8 mouse cellular contexts compared by ENCODE assay signal in genomic region chr14:21499631-21500153, GRCm38 (mm10). TPM values are rescaled to one million over a fixed set of nuclear protein-coding genes. Genes with fewer than 3 reads are reported as not detected.
DNase-seq lines count a peak whose midpoint lies in the region; ATAC-seq lines count a peak whose summit lies in the region.

No protein-coding gene starts in this region.

- peak overlapping the region; percentile 98 for H3K9ac ChIP-seq in forebrain, embryonic 13.5 days
- H3K9ac ChIP-seq in hindbrain, embryonic 12.5 days, result peak overlapping the region; percentile 94
- peak overlapping the region; percentile 97 for H3K9ac ChIP-seq in limb, embryonic 12.5 days (replicated peaks)
- peak overlapping the region; percentile 94 for H3K9ac ChIP-seq in midbrain, embryonic 14.5 days (replicated peaks; ENCODE audit: low read length)

- ATAC-seq in cerebellum, adult (ENCODE audit: insufficient number of reproducible peaks, low FRiP score, low TSS enrichment), result peak; percentile 24
- ATAC-seq in forebrain, embryonic 13.5 days, result peak; percentile 35
- peak; percentile 17; the same call in 1 of the 2 replicates for ATAC-seq in hindbrain, embryonic 12.5 days (ENCODE audit: low FRiP score)
- ATAC-seq in limb, embryonic 12.5 days (ENCODE audit: insufficient number of reproducible peaks, insufficient read depth, low FRiP score, low TSS enrichment, low read depth), result peak; percentile 8; the same call in 1 of the 2 replicates
- ATAC-seq in midbrain, embryonic 14.5 days (ENCODE audit: low FRiP score, low TSS enrichment), result peak; percentile 40

- H3K27me3 ChIP-seq in forebrain, embryonic 13.5 days, result no peaks in the 10 kb centered on the region
- no peaks in the 10 kb centered on the region for H3K27me3 ChIP-seq in hindbrain, embryonic 12.5 days
- no peaks in the 10 kb centered on the region for H3K27me3 ChIP-seq in limb, embryonic 12.5 days
- no peaks in the 10 kb centered on the region for H3K27me3 ChIP-seq in midbrain, embryonic 14.5 days (ENCODE audit: control insufficient read depth, insufficient read depth, low read length)

- peak overlapping the region; percentile 87 for H3K4me2 ChIP-seq in forebrain, embryonic 13.5 days
- H3K4me2 ChIP-seq in hindbrain, embryonic 12.5 days (replicated peaks), result peak overlapping the region; percentile 72
- peak overlapping the region; percentile 73 for H3K4me2 ChIP-seq in limb, embryonic 12.5 days
- H3K4me2 ChIP-seq in midbrain, embryonic 14.5 days (ENCODE audit: low read length), result peak overlapping the region; percentile 81

- under 1% methylated on average over 53 of the region's 57 CpGs for WGBS in forebrain, embryonic 13.5 days
- WGBS in hindbrain, embryonic 12.5 days, result under 1% methylated on average over 44 of the region's 57 CpGs
- WGBS in limb, embryonic 12.5 days, result 1% methylated on average over 48 of the region's 57 CpGs
- 2% methylated on average over 55 of the region's 57 CpGs for WGBS in midbrain, embryonic 14.5 days

- H3K4me3 ChIP-seq in forebrain, embryonic 13.5 days, result peak overlapping the region; percentile 92
- H3K4me3 ChIP-seq in hindbrain, embryonic 12.5 days, result peak overlapping the region; percentile 93
- peak overlapping the region; percentile 88 for H3K4me3 ChIP-seq in limb, embryonic 12.5 days (replicated peaks)
- H3K4me3 ChIP-seq in midbrain, embryonic 14.5 days (replicated peaks; ENCODE audit: low read depth, low read length), result peak overlapping the region; percentile 84

- H3K4me1 ChIP-seq in forebrain, embryonic 13.5 days, result peaks cover 52% of the 10 kb centered on the region
- peaks cover 25% of the 10 kb centered on the region for H3K4me1 ChIP-seq in hindbrain, embryonic 12.5 days
- H3K4me1 ChIP-seq in limb, embryonic 12.5 days (replicated peaks), result peaks cover 54% of the 10 kb centered on the region
- peaks cover 21% of the 10 kb centered on the region for H3K4me1 ChIP-seq in midbrain, embryonic 14.5 days (ENCODE audit: control insufficient read depth, insufficient read depth, low read length)

- no peaks in the 10 kb centered on the region for H3K9me3 ChIP-seq in forebrain, embryonic 13.5 days (replicated peaks)
- no peaks in the 10 kb centered on the region for H3K9me3 ChIP-seq in hindbrain, embryonic 12.5 days (replicated peaks)
- H3K9me3 ChIP-seq in limb, embryonic 12.5 days, result peaks cover 3% of the 10 kb centered on the region; the same call in 1 of the 2 replicates
- no peaks in the 10 kb centered on the region for H3K9me3 ChIP-seq in midbrain, embryonic 14.5 days (ENCODE audit: control insufficient read depth, low read length)

- no peaks in the 10 kb centered on the region for H3K36me3 ChIP-seq in forebrain, embryonic 13.5 days (ENCODE audit: poor library complexity, severe bottlenecking)
- H3K36me3 ChIP-seq in hindbrain, embryonic 12.5 days, result no peaks in the 10 kb centered on the region
- no peaks in the 10 kb centered on the region for H3K36me3 ChIP-seq in limb, embryonic 12.5 days
- no peaks in the 10 kb centered on the region for H3K36me3 ChIP-seq in midbrain, embryonic 14.5 days (ENCODE audit: control insufficient read depth, insufficient read depth, low read length)

- H3K27ac ChIP-seq in forebrain, embryonic 13.5 days, result peak overlapping the region; percentile 100
- peak overlapping the region; percentile 99 for H3K27ac ChIP-seq in hindbrain, embryonic 12.5 days
- peak overlapping the region; percentile 100 for H3K27ac ChIP-seq in limb, embryonic 12.5 days
- H3K27ac ChIP-seq in midbrain, embryonic 14.5 days (replicated peaks; ENCODE audit: low read depth, low read length), result peak overlapping the region; percentile 99

- no peak for DNase-seq in cerebellum, adult 8-10 months
- DNase-seq in adrenal gland, adult 18-20 months (ENCODE audit: low spot score in 2 of 2), result peak; percentile 74 to 76
- peak; percentile 85 for DNase-seq in midbrain, embryonic 14.5 days
- DNase-seq in spleen, postnatal 10 days (ENCODE audit: low spot score in 2 of 2), result peak; percentile 65 to 70

RNA-seq across cellular contexts. Expression of gene Kat6b, which starts 18.5 kb away (rescaled TPM):
- total RNA-seq in adrenal gland, adult 18-20 months (2021), result 10 to 100 TPM; 31.3 to 32.2 TPM
- 33.0 and 34.1 TPM in 2 replicates for polyA plus RNA-seq in forebrain, embryonic 13.5 days (2015; fragmentation: Nextera tagmentation; extraction: Ambion mirVana)
- 27.1 and 27.5 TPM in 2 replicates for polyA plus RNA-seq in hindbrain, embryonic 12.5 days (2016; fragmentation: Nextera tagmentation; extraction: Ambion mirVana)
- polyA plus RNA-seq in limb, embryonic 12.5 days (2016; fragmentation: Nextera tagmentation; extraction: Ambion mirVana), result 30.9 and 31.3 TPM in 2 replicates
- polyA plus RNA-seq in midbrain, embryonic 14.5 days (2014; fragmentation: Nextera tagmentation; extraction: Ambion mirVana), result 29.4 and 30.7 TPM in 2 replicates
